Mouse (Mus musculus): ENCODE measurements around the gene Acot8.

Acot8 gene

GRCm38 (mm10) chr2:164804533-164805331 lies at the start of gene Acot8, which contains the start of gene Zswim3:
Acot8 (minus strand) TSS chr2:164804882.
Zswim3 (plus strand) TSS chr2:164805098.
- DNase-seq (ENCODE audit: low read depth, low spot score): peak; percentile 99

- no peak for DNase-seq (ENCODE audit: low read depth, low spot score)
Measured at GRCm38 (mm10) chr2:164850061-164850460, 45.4 kb upstream of the Acot8 start.

- no peak for DNase-seq (ENCODE audit: low read depth, low spot score)
Measured at GRCm38 (mm10) chr2:164845782-164846181, 41.1 kb upstream of the Acot8 start.

- no peak for DNase-seq (ENCODE audit: low read depth, low spot score)
Measured at GRCm38 (mm10) chr2:164835164-164835563, 30.5 kb upstream of the Acot8 start.

GRCm38 (mm10) chr2:164834531-164834930 lies 29.8 kb upstream of the Acot8 start:
- DNase-seq (ENCODE audit: low read depth, low spot score): no peak

- peak; percentile 100 for DNase-seq (ENCODE audit: low read depth, low spot score)
Measured at GRCm38 (mm10) chr2:164833314-164833959, 28.8 kb upstream of the Acot8 start, which contains the start of gene Neurl2. Neurl2 (minus strand) TSS chr2:164833456.

- DNase-seq (ENCODE audit: low read depth, low spot score): peak; percentile 63
Measured at GRCm38 (mm10) chr2:164832748-164833301, 28.1 kb upstream of the Acot8 start, which contains the start of gene Ctsa. Ctsa (plus strand) TSS chr2:164832873.

- DNase-seq (ENCODE audit: low read depth, low spot score): no peak
Measured at GRCm38 (mm10) chr2:164832032-164832747, 27.5 kb upstream of the Acot8 start.

GRCm38 (mm10) chr2:164831029-164831428 lies 26.3 kb upstream of the Acot8 start:
- no peak for DNase-seq (ENCODE audit: low read depth, low spot score)

GRCm38 (mm10) chr2:164829090-164829489 lies 24.4 kb upstream of the Acot8 start:
- no peak for DNase-seq (ENCODE audit: low read depth, low spot score)

- DNase-seq (ENCODE audit: low read depth, low spot score): no peak
Measured at GRCm38 (mm10) chr2:164828437-164828836, 23.8 kb upstream of the Acot8 start, which contains the start of gene Spata25. Spata25 (minus strand) TSS chr2:164828537.

GRCm38 (mm10) chr2:164827146-164827850 lies 22.6 kb upstream of the Acot8 start:
- DNase-seq (ENCODE audit: low read depth, low spot score): no peak

- no peak for DNase-seq (ENCODE audit: low read depth, low spot score)
Measured at GRCm38 (mm10) chr2:164825521-164825920, 20.8 kb upstream of the Acot8 start.

GRCm38 (mm10) chr2:164823969-164824368 lies 19.3 kb upstream of the Acot8 start:
- DNase-seq (ENCODE audit: low read depth, low spot score): no peak

- peak; percentile 49 for DNase-seq (ENCODE audit: low read depth, low spot score)
Measured at GRCm38 (mm10) chr2:164823181-164823585, 18.5 kb upstream of the Acot8 start.

- DNase-seq (ENCODE audit: low read depth, low spot score): peak; percentile 98
Measured at GRCm38 (mm10) chr2:164822636-164823165, 18.0 kb upstream of the Acot8 start, which contains the start of gene Zswim1. Zswim1 (plus strand) TSS chr2:164822686.

GRCm38 (mm10) chr2:164821060-164821459 lies 16.4 kb upstream of the Acot8 start:
- no peak for DNase-seq (ENCODE audit: low read depth, low spot score)

GRCm38 (mm10) chr2:164817703-164818102 lies 13.0 kb upstream of the Acot8 start:
- DNase-seq (ENCODE audit: low read depth, low spot score): no peak

GRCm38 (mm10) chr2:164817206-164817605 lies 12.5 kb upstream of the Acot8 start:
- no peak for DNase-seq (ENCODE audit: low read depth, low spot score)

GRCm38 (mm10) chr2:164815821-164816220 lies 11.1 kb upstream of the Acot8 start:
- no peak for DNase-seq (ENCODE audit: low read depth, low spot score)

GRCm38 (mm10) chr2:164815348-164815747 lies 10.7 kb upstream of the Acot8 start:
- DNase-seq (ENCODE audit: low read depth, low spot score): no peak
